Mouse (Mus musculus) skeletal muscle tissue, adult 2 months (tissue): ENCODE measurements around the gene Cyp2c29.
"Not testable (repeated sequence)": the region's sequence is repeated elsewhere in the genome, so short reads cannot be mapped to it uniquely, and the experiment has no call there.

Experiments
- DNase-seq: peaks from one replicate; pipeline ENCODE4 v3.0.0-alpha.2; 2012; ENCODE audit warnings: low read depth, low spot score

Cyp2c29 gene

GRCm38 (mm10) chr19:39269105-39269504, at the start of gene Cyp2c29:
TSS of gene Cyp2c29 (plus strand) at chr19:39269405.
- not testable (repeated sequence) for DNase-seq

GRCm38 (mm10) chr19:39267036-39267435, 2.2 kb upstream of the Cyp2c29 start:
- DNase-seq, result not testable (repeated sequence)

GRCm38 (mm10) chr19:39282801-39283200, 13.6 kb downstream of the Cyp2c29 start:
- DNase-seq, result no peak

GRCm38 (mm10) chr19:39285637-39286036, 16.4 kb downstream of the Cyp2c29 start:
- no peak for DNase-seq

GRCm38 (mm10) chr19:39286825-39287224, 17.6 kb downstream of the Cyp2c29 start:
- no peak for DNase-seq

GRCm38 (mm10) chr19:39288978-39289377, 19.8 kb downstream of the Cyp2c29 start:
- no peak for DNase-seq
